Mouse (Mus musculus) brain, adult 2 months (tissue): ENCODE data around the gene Tnni2.

ENCODE experiments used
- DNase-seq: peaks from one replicate; pipeline ENCODE4 v3.0.0; 2011; ENCODE audit warnings: low read depth, low spot score

The Tnni2 gene

GRCm38 (mm10) chr7:142459299-142459691, 17.7 kb downstream of the Tnni2 start:
- no peak for DNase-seq

GRCm38 (mm10) chr7:142460636-142461077, 19.0 kb downstream of the Tnni2 start, which contains the start of gene Lsp1:
TSS of gene Lsp1 (plus strand) at chr7:142460809.
- no peak for DNase-seq

- no peak for DNase-seq
Observed at GRCm38 (mm10) chr7:142461446-142461845, 19.8 kb downstream of the Tnni2 start.

GRCm38 (mm10) chr7:142462190-142462589, 20.6 kb downstream of the Tnni2 start:
- no peak for DNase-seq

- no peak for DNase-seq
Observed at GRCm38 (mm10) chr7:142462594-142463078, 21.0 kb downstream of the Tnni2 start.

- DNase-seq, result peak; percentile 63
Observed at GRCm38 (mm10) chr7:142470171-142470691, 28.6 kb downstream of the Tnni2 start.

GRCm38 (mm10) chr7:142470808-142471413, 29.3 kb downstream of the Tnni2 start:
- peak; percentile 54 for DNase-seq

GRCm38 (mm10) chr7:142471414-142471861, 29.8 kb downstream of the Tnni2 start:
- DNase-seq, result no peak

- DNase-seq, result no peak
Observed at GRCm38 (mm10) chr7:142471884-142472570, 30.4 kb downstream of the Tnni2 start.

- DNase-seq, result peak; percentile 87
Observed at GRCm38 (mm10) chr7:142472936-142473335, 31.3 kb downstream of the Tnni2 start.

- DNase-seq, result no peak
Observed at GRCm38 (mm10) chr7:142473476-142473875, 31.9 kb downstream of the Tnni2 start.

GRCm38 (mm10) chr7:142474799-142475198, 33.2 kb downstream of the Tnni2 start:
- no peak for DNase-seq

GRCm38 (mm10) chr7:142475641-142476040, 34.0 kb downstream of the Tnni2 start:
- DNase-seq, result no peak

GRCm38 (mm10) chr7:142476271-142476670, 34.7 kb downstream of the Tnni2 start:
- no peak for DNase-seq

- DNase-seq, result peak; percentile 55
Observed at GRCm38 (mm10) chr7:142476795-142477452, 35.3 kb downstream of the Tnni2 start.

- no peak for DNase-seq
Observed at GRCm38 (mm10) chr7:142478001-142478400, 36.4 kb downstream of the Tnni2 start.

- no peak for DNase-seq
Observed at GRCm38 (mm10) chr7:142478574-142478973, 37.0 kb downstream of the Tnni2 start.

GRCm38 (mm10) chr7:142479307-142479706, 37.7 kb downstream of the Tnni2 start:
- DNase-seq, result no peak

- DNase-seq, result no peak
Observed at GRCm38 (mm10) chr7:142479886-142480285, 38.3 kb downstream of the Tnni2 start.

GRCm38 (mm10) chr7:142480661-142481060, 39.1 kb downstream of the Tnni2 start:
- no peak for DNase-seq

- DNase-seq, result no peak
Observed at GRCm38 (mm10) chr7:142481186-142481567, 39.6 kb downstream of the Tnni2 start.

- DNase-seq, result no peak
Observed at GRCm38 (mm10) chr7:142481568-142482255, 40.1 kb downstream of the Tnni2 start.
